Mouse (Mus musculus) stomach, postnatal 0 days (tissue): ENCODE measurements at regions not wholly inside any gene's neighbourhood (a gene's known extent, or its start where the extent isn't known, plus 50 kb on each side); places are given as distances from the start of the nearest gene placed in this dataset.

Experiments used
- CTCF ChIP-seq: IDR thresholded peaks from 2 replicates; pipeline ENCODE4 v1.5.1; 2016; ENCODE audit warnings: antibody characterized with exemption, low read depth, mild to moderate bottlenecking, moderate library complexity
- EP300 ChIP-seq: optimal IDR thresholded peaks from 2 replicates; pipeline ENCODE3; 2016; ENCODE audit warnings: antibody characterized with exemption

DNA sequence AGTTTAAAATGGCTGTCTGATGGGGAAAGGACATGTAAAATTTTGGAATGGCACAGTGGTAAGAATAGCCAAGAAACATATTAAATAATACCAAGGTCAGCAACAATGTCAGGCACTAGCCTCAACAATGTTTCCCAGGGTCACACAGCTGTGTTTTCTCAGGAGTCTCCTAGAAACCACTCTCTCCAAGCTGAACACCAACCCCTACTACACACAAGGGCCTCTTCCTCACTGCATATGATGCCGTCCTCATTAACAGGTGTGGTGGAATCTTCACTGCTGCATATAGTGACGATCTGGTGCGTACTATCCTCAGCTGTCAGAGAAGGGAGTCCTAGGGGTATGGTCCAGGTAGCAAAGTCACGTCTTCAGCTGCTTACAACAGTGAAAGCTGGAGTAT lies 1275.4 kb upstream of the A1bg start:
- TF ChIP-seq CTCF (no peak), EP300 (no peak)
